Mouse (Mus musculus) bone marrow macrophage, adult 2 months (primary cell): Measurements from ENCODE around the gene Syngap1.

Experiments used
- CTCF ChIP-seq: IDR thresholded peaks from 2 replicates; pipeline ENCODE4 v1.5.1; 2012; ENCODE audit warnings: low read depth, mild to moderate bottlenecking, low read length, moderate library complexity
- POLR2A ChIP-seq: IDR thresholded peaks from 2 replicates; pipeline ENCODE4 v1.6.1; 2012; ENCODE audit warnings: mild to moderate bottlenecking, low read depth, low read length, borderline replicate concordance

DNA sequence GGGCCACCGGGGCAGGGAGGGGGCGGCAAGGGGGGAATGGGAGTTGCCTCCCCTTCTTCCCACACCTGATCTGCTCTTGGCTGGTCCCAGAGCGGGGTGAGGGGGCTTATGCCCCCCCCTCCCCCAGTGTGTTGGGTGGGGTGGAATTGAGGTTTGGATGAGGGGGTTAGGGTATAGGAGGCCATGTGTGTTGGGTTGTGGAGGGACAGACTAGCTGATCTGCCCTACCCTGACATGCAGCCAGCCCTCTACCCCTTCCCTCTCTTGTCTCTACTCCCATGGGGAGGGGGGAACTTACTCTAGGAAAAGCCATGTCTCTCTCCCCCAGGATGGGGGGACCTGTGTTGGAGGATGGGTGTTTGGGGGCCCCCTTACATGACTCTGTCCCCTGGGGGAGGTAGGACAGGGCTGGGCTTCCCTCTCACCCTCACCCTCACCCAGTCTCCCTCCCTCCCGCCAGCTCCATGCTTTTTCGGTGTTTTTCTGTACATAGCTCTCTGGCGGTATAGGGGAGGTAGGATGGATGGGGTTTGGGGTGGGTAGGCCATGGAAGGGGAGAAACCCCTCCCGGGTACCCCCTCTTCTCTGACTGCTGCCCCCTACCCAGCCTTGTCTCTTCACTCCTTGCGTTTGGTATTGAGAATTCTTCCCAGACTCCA is 30.3 kb downstream of the Syngap1 start:
- TF ChIP-seq CTCF, result no peak
- TF ChIP-seq POLR2A, result no peak
